Mouse (Mus musculus) embryonic fibroblast, embryonic 13.5 days (primary cell): ENCODE measurements around the gene Plekha7.

ENCODE experiments used
- CTCF ChIP-seq: IDR thresholded peaks from 2 replicates; pipeline ENCODE4 v1.5.1; 2011; ENCODE audit warnings: mild to moderate bottlenecking, control low read depth, low read length, moderate library complexity, borderline replicate concordance; ENCODE audit not compliant: insufficient read depth
- POLR2A ChIP-seq: IDR thresholded peaks from 2 replicates; pipeline ENCODE4 v1.6.1; 2011; ENCODE audit warnings: low read depth, mild to moderate bottlenecking, control low read depth, low read length, moderate library complexity

DNA sequence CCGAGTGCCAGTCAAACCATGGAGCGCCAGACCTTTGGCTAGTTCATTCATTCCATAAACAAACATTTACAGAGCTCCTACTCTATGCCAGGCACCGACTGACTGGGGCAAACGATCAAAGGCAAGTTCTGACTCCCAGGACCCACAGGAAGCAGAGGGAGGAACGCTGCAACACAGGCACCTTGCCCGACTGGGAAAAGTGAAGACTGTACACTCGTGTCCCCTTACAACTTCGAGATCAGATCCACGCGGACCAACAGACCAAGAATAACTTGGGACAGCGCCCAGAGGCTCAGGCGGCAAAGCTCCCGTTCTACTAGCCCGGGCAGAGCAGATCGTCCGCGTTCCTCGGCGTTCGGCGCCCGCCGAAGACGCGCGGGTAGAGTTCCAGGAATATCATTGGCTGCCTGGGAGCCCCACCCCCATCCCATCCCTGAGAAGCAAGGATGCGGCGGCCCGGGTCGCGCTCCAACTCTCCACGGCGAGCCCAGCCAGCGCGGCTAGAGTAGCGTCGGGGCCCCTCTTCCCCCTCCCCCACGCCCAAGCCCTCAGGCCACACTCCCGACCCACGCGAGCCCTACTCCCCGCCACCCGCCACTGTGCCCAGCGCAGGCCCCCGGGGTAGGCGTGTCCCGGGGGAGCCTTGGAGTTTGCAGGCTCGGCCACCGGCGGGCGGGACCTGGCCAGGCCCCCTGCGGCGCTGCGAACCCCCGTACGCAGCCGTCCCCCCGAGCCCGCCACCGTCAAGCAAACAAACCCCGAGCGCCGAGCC is 891 bp downstream of the Plekha7 start:
- TF ChIP-seq CTCF (no peak), POLR2A (peak; percentile 49; the same call in 1 of the 2 replicates)
